Mouse (Mus musculus) sigmoid colon, adult 10 weeks (tissue): ENCODE measurements around the gene Ascl5. TPM values are rescaled to one million over a fixed set of nuclear protein-coding genes. Genes with fewer than 3 reads are reported as not detected.

ENCODE experiments used
- polyA plus RNA-seq: library from polyadenylated mRNA; stranded (reverse); fragments of 350-450 nt; fragmentation: Illumina TruSeq; extraction: RNeasy Lipid Tissue Mini Kit (QIAGEN cat#74804); gene quantifications from one replicate; pipeline ENCODE4 v1.2.3, GENCODE M21; 2014; ENCODE audit warnings: low read depth, low replicate concordance

Gene Ascl5
- polyA plus RNA-seq: not detected

DNA sequence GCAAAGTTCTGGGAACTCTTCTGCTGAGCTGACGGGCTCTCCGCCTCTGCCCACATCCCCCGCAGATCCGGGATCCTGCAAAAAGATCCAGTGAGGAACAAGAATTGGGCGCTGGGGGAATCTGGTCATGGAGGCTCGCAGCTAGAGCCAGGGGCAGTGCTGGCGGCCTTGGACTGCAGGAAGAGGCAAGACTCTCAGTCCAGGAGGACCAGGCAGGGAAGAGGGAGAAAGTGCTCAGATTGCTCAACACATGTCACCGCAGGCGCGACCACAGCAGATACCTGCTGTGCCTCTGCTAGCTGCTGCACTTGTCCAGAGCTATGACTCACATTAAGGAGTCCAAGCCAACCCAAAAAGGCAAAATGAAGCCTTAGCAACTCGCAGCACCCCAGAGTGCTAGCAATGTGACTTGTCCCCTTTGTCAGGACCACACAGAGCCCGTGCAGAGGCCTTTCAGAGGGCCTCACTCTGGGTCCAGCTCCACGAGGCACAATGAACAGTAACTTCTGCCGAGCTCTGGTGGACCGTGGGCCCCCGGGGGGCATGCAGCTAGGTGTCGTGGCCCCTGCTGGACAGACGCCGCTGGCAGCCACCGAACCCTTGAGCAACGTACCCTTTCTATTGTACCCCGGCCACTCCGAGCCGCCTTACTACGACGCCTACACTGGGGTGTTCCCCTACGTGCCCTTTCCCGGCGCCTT is at the start of gene Ascl5:
Gene Ascl5, plus strand, starts transcription at position 493 of the 701 bp plus-strand sequence.

GRCm38 (mm10) chr1:136006292-136006748 is 44.3 kb upstream of the Ascl5 start, which contains the start of gene Igfn1:
TSS of gene Igfn1 (minus strand) at chr1:136006342.

GRCm38 (mm10) chr1:136007211-136008158 is 43.1 kb upstream of the Ascl5 start, which contains the start of gene Tmem9:
TSS of gene Tmem9 (plus strand) at chr1:136008150.

DNA sequence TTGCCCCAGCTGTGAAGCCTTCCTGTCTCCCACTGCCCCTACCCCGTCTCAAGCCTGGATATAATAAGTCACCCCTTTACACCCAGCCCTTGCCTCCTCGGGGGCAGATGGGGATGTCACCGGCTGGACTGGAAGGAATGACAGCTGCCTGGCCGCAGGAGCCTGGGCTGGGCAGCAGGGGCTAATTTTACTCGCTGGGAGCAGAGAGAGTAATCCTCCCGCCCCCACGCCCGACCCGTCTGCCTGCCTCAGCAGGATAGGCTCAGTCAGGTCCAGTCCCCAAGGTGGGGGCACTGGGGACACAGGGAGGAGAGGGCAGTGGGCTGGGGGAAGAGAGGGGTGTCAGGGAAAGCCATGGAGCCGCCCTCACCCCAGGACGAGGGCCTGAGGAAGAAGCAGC is 1.9 kb downstream of the Ascl5 start, which contains the start of gene Cacna1s:
Gene Cacna1s, plus strand, starts transcription at position 204 of the 400 bp plus-strand sequence.

Other genes starting within 250 kb of the Ascl5 start
- gene Lad1, start 232.2 kb upstream of the Ascl5 start, polyA plus RNA-seq: 11.7 TPM
- gene Tnnt2, start 214.4 kb upstream of the Ascl5 start, polyA plus RNA-seq: 3.7 TPM
- gene Pkp1, start 131.6 kb upstream of the Ascl5 start, polyA plus RNA-seq: 4.1 TPM
- gene Igfn1, start 44.5 kb upstream of the Ascl5 start, polyA plus RNA-seq: not detected
- 1.5 TPM for gene Tmem9, start 42.7 kb upstream of the Ascl5 start, polyA plus RNA-seq
- gene Cacna1s, start 1.9 kb downstream of the Ascl5 start, polyA plus RNA-seq: not detected
- 1.5 TPM for gene Kif21b, start 80.6 kb downstream of the Ascl5 start, polyA plus RNA-seq
- gene Mroh3, start 162.0 kb downstream of the Ascl5 start, polyA plus RNA-seq: 8.0 TPM
- gene Inava, start 183.5 kb downstream of the Ascl5 start, polyA plus RNA-seq: 11.0 TPM
- not detected for gene Gpr25, start 210.1 kb downstream of the Ascl5 start, polyA plus RNA-seq